Mouse (Mus musculus) bone marrow macrophage, adult 2 months (primary cell): Measurements from ENCODE around the gene Rtl1.

Experiments
- CTCF ChIP-seq: IDR thresholded peaks from 2 replicates; pipeline ENCODE4 v1.5.1; 2012; ENCODE audit warnings: low read depth, mild to moderate bottlenecking, low read length, moderate library complexity
- POLR2A ChIP-seq: IDR thresholded peaks from 2 replicates; pipeline ENCODE4 v1.6.1; 2012; ENCODE audit warnings: mild to moderate bottlenecking, low read depth, low read length, borderline replicate concordance

DNA sequence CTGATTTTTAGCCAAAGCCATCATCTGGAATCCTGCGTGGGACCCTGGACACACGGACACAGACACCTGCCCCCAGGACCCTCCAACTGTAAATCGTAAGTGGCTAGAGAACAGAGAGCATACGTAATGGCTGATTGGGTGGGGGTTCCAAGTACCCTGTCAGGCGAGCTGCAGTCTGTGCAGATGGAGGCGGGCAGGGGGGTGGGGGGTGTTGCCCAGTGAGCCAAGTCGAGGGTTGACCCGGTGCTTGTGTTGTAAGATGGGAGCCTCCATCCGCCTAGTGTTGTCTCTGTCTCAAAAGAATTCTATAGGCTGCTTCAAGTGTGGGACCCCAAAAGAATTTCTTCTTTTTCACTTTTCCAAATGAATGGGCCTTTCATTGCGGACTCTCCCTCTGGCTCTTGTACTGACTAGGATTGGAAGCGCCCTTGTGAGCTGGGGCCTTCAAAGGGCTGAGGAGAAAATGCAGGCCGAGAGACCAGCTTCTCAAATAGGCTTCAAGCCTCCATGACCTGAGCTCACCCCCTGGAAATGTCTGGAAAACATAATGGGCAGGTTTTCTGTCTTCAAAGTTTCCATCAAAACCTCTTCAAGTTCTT, 41.8 kb downstream of the Rtl1 start:
- TF ChIP-seq POLR2A (no peak), CTCF (no peak)
